Mouse (Mus musculus): ENCODE measurements around the gene Spsb2. TPM values are rescaled to one million over a fixed set of nuclear protein-coding genes. Genes with fewer than 3 reads are reported as not detected.

The Spsb2 gene
- total and polyA plus RNA-seq, 2 experiments from 2014 or later = 7.3 to 9.6 TPM

- H3K9me3 ChIP-seq (ENCODE audit: low read length) = no peaks in the 10 kb centered on the region
- H3K27me3 ChIP-seq (ENCODE audit: insufficient read depth, low read length) = no peaks in the 10 kb centered on the region
- H3K36me3 ChIP-seq (ENCODE audit: insufficient read depth, low read length) = 0 out of 2 replicates have a peak, but pooled peaks cover under 1% of the 10 kb centered on the region
- no peak overlapping the region for H3K4me3 ChIP-seq (ENCODE audit: low read length)
- no peaks in the 10 kb centered on the region for H3K4me1 ChIP-seq (ENCODE audit: insufficient read depth, low read length)
- WGBS = 70% methylated on average over 12 of the region's 12 CpGs
- H3K27ac ChIP-seq = no peak overlapping the region; the same call in 1 of the 2 replicates
- H3K9ac ChIP-seq (replicated peaks; ENCODE audit: low read length) = no peak overlapping the region
- no peak for DNase-seq (ENCODE audit: low spot score)
- ATAC-seq = no peak
- no peak overlapping the region for H3K4me2 ChIP-seq (ENCODE audit: low read depth, low read length)
- TF ChIP-seq CTCF (IDR thresholded peaks at IDR 0.05; ENCODE audit: low read depth) = no peak
Observed at GRCm38 (mm10) chr6:124854647-124855046, 46.2 kb downstream of the Spsb2 start.

- DNase-seq (ENCODE audit: low spot score) (peak; percentile 88), ATAC-seq (peak; percentile 73)
- peak overlapping the region; percentile 92 for H3K9ac ChIP-seq (replicated peaks; ENCODE audit: low read length)
- H3K4me1 ChIP-seq (ENCODE audit: insufficient read depth, low read length) = peaks cover 6% of the 10 kb centered on the region; the same call in 1 of the 2 replicates
- TF ChIP-seq CTCF (IDR thresholded peaks at IDR 0.05; ENCODE audit: low read depth) = no peak
- peak overlapping the region; percentile 70 for H3K4me3 ChIP-seq (ENCODE audit: low read length)
- H3K4me2 ChIP-seq (ENCODE audit: low read depth, low read length) = peak overlapping the region; percentile 93
- 7% methylated on average over 14 of the region's 14 CpGs for WGBS
- H3K9me3 ChIP-seq (ENCODE audit: low read length) = no peaks in the 10 kb centered on the region
- H3K27ac ChIP-seq = peak overlapping the region; percentile 98
- H3K27me3 ChIP-seq (ENCODE audit: insufficient read depth, low read length) = no peaks in the 10 kb centered on the region
- H3K36me3 ChIP-seq (ENCODE audit: insufficient read depth, low read length) = no peaks in the 10 kb centered on the region
Observed at GRCm38 (mm10) chr6:124856321-124856720, 47.9 kb downstream of the Spsb2 start.

GRCm38 (mm10) chr6:124856916-124857839 is 48.7 kb downstream of the Spsb2 start, which contains the start of gene P3h3:
Gene P3h3, minus strand, starts transcription at chr6:124857752.
- ATAC-seq (peak; percentile 88), DNase-seq (ENCODE audit: low spot score) (peak; percentile 93)
- no peaks in the 10 kb centered on the region for H3K9me3 ChIP-seq (ENCODE audit: low read length)
- peak; percentile 81 for TF ChIP-seq CTCF (IDR thresholded peaks at IDR 0.05; ENCODE audit: low read depth)
- peak within 1 kb of the TSS; percentile 70 for H3K4me3 ChIP-seq (ENCODE audit: low read length)
- WGBS = under 1% methylated on average over 83 of the region's 86 CpGs
- H3K36me3 ChIP-seq (ENCODE audit: insufficient read depth, low read length) = no peaks in the 10 kb centered on the region
- H3K4me2 ChIP-seq (ENCODE audit: low read depth, low read length) = peak within 1 kb of the TSS; percentile 93
- peak within 1 kb of the TSS; percentile 92 for H3K9ac ChIP-seq (replicated peaks; ENCODE audit: low read length)
- no peaks in the 10 kb centered on the region for H3K27me3 ChIP-seq (ENCODE audit: insufficient read depth, low read length)
- peaks cover 13% of the 10 kb centered on the region for H3K4me1 ChIP-seq (ENCODE audit: insufficient read depth, low read length)
- H3K27ac ChIP-seq = peak within 1 kb of the TSS; percentile 98

GRCm38 (mm10) chr6:124857840-124858530 is 49.5 kb downstream of the Spsb2 start:
- Histone ChIP-seq H3K27me3 (ENCODE audit: insufficient read depth, low read length) (no peaks in the 10 kb centered on the region), H3K4me1 (ENCODE audit: insufficient read depth, low read length) (peaks cover 20% of the 10 kb centered on the region), H3K9ac (replicated peaks; ENCODE audit: low read length) (peak overlapping the region; percentile 21; the same call in 1 of the 2 replicates), H3K27ac (peak overlapping the region; percentile 98), H3K36me3 (ENCODE audit: insufficient read depth, low read length) (no peaks in the 10 kb centered on the region), H3K9me3 (ENCODE audit: low read length) (no peaks in the 10 kb centered on the region), H3K4me2 (ENCODE audit: low read depth, low read length) (peak overlapping the region; percentile 93), H3K4me3 (ENCODE audit: low read length) (peak overlapping the region; percentile 70)
- ATAC-seq (no peak), DNase-seq (ENCODE audit: low spot score) (no peak)
- 23% methylated on average over 26 of the region's 26 CpGs for WGBS
- TF ChIP-seq CTCF (IDR thresholded peaks at IDR 0.05; ENCODE audit: low read depth) = no peak

GRCm38 (mm10) chr6:124858561-124859318 is 50.3 kb downstream of the Spsb2 start:
- Histone ChIP-seq H3K27ac (peak overlapping the region; percentile 98; the same call in 1 of the 2 replicates), H3K4me2 (ENCODE audit: low read depth, low read length) (no peak overlapping the region)
- 80% methylated on average over 28 of the region's 28 CpGs for WGBS

GRCm38 (mm10) chr6:124859725-124860124 is 51.3 kb downstream of the Spsb2 start:
- Histone ChIP-seq H3K4me1 (ENCODE audit: insufficient read depth, low read length) (peaks cover 24% of the 10 kb centered on the region), H3K4me2 (ENCODE audit: low read depth, low read length) (no peak overlapping the region), H3K4me3 (ENCODE audit: low read length) (no peak overlapping the region), H3K27me3 (ENCODE audit: insufficient read depth, low read length) (no peaks in the 10 kb centered on the region), H3K36me3 (ENCODE audit: insufficient read depth, low read length) (no peaks in the 10 kb centered on the region), H3K9ac (replicated peaks; ENCODE audit: low read length) (no peak overlapping the region), H3K9me3 (ENCODE audit: low read length) (no peaks in the 10 kb centered on the region), H3K27ac (peak overlapping the region; percentile 42)
- ATAC-seq (peak; percentile 8), DNase-seq (ENCODE audit: low spot score) (peak; percentile 90)
- TF ChIP-seq CTCF (IDR thresholded peaks at IDR 0.05; ENCODE audit: low read depth) = peak; percentile 91
- WGBS = 6% methylated on average over 12 of the region's 12 CpGs

More at GRCm38 (mm10) chr6:124858561-124859318, 50.3 kb downstream of the Spsb2 start:
- Histone ChIP-seq H3K27me3 (ENCODE audit: insufficient read depth, low read length) (no peaks in the 10 kb centered on the region), H3K9me3 (ENCODE audit: low read length) (no peaks in the 10 kb centered on the region), H3K9ac (replicated peaks; ENCODE audit: low read length) (peak overlapping the region; percentile 21; the same call in 1 of the 2 replicates), H3K4me3 (ENCODE audit: low read length) (no peak overlapping the region), H3K36me3 (ENCODE audit: insufficient read depth, low read length) (no peaks in the 10 kb centered on the region), H3K4me1 (ENCODE audit: insufficient read depth, low read length) (peaks cover 23% of the 10 kb centered on the region)
- DNase-seq (ENCODE audit: low spot score) (no peak), ATAC-seq (no peak)
- no peak for TF ChIP-seq CTCF (IDR thresholded peaks at IDR 0.05; ENCODE audit: low read depth)

Other genes with a start within 250 kb of the Spsb2 start
- gene C1rb, start 238.4 kb upstream of the Spsb2 start, total RNA-seq (2014; rRNA removed) = not detected in 2 replicates
- 0.09 TPM in 1 of 2 replicates, not detected in the other for gene C1rb, start 238.4 kb upstream of the Spsb2 start, polyA plus RNA-seq (2015; fragmentation: Nextera tagmentation; extraction: Ambion mirVana)
- gene C1s2, start 172.6 kb upstream of the Spsb2 start, total RNA-seq (2014; rRNA removed) = not detected in 2 replicates
- 0.13 and 0.18 TPM in 2 replicates for gene C1s2, start 172.6 kb upstream of the Spsb2 start, polyA plus RNA-seq (2015; fragmentation: Nextera tagmentation; extraction: Ambion mirVana)
- gene Lpcat3, start 145.6 kb upstream of the Spsb2 start, total RNA-seq (2014; rRNA removed) = 32.0 and 48.5 TPM in 2 replicates
- 49.5 and 53.3 TPM in 2 replicates for gene Lpcat3, start 145.6 kb upstream of the Spsb2 start, polyA plus RNA-seq (2015; fragmentation: Nextera tagmentation; extraction: Ambion mirVana)
- 75.8 and 102 TPM in 2 replicates for gene Emg1, start 96.5 kb upstream of the Spsb2 start, total RNA-seq (2014; rRNA removed)
- gene Emg1, start 96.5 kb upstream of the Spsb2 start, polyA plus RNA-seq (2015; fragmentation: Nextera tagmentation; extraction: Ambion mirVana) = 100 and 102 TPM in 2 replicates
- 218 and 223 TPM in 2 replicates for gene Phb2, start 96.3 kb upstream of the Spsb2 start, total RNA-seq (2014; rRNA removed)
- 267 and 270 TPM in 2 replicates for gene Phb2, start 96.3 kb upstream of the Spsb2 start, polyA plus RNA-seq (2015; fragmentation: Nextera tagmentation; extraction: Ambion mirVana)
- 3.8 and 3.9 TPM in 2 replicates for gene Ptpn6, start 69.9 kb upstream of the Spsb2 start, total RNA-seq (2014; rRNA removed)
- 4.3 and 4.8 TPM in 2 replicates for gene Ptpn6, start 69.9 kb upstream of the Spsb2 start, polyA plus RNA-seq (2015; fragmentation: Nextera tagmentation; extraction: Ambion mirVana)
- 212 and 236 TPM in 2 replicates for gene Grcc10, start 67.3 kb upstream of the Spsb2 start, total RNA-seq (2014; rRNA removed)
- gene Grcc10, start 67.3 kb upstream of the Spsb2 start, polyA plus RNA-seq (2015; fragmentation: Nextera tagmentation; extraction: Ambion mirVana) = 643 and 649 TPM in 2 replicates
- gene Gm45234, start 52.6 kb upstream of the Spsb2 start, total RNA-seq (2014; rRNA removed) = 0.26 TPM in 1 of 2 replicates, not detected in the other
- gene Gm45234, start 52.6 kb upstream of the Spsb2 start, polyA plus RNA-seq (2015; fragmentation: Nextera tagmentation; extraction: Ambion mirVana) = not detected in 2 replicates
- 19.1 and 23.7 TPM in 2 replicates for gene Atn1, start 52.1 kb upstream of the Spsb2 start, total RNA-seq (2014; rRNA removed)
- 19.9 and 21.3 TPM in 2 replicates for gene Atn1, start 52.1 kb upstream of the Spsb2 start, polyA plus RNA-seq (2015; fragmentation: Nextera tagmentation; extraction: Ambion mirVana)
- 281 and 357 TPM in 2 replicates for gene Eno2, start 39.0 kb upstream of the Spsb2 start, total RNA-seq (2014; rRNA removed)
- 213 and 216 TPM in 2 replicates for gene Eno2, start 39.0 kb upstream of the Spsb2 start, polyA plus RNA-seq (2015; fragmentation: Nextera tagmentation; extraction: Ambion mirVana)
- 6.7 and 9.2 TPM in 2 replicates for gene Lrrc23, start 28.9 kb upstream of the Spsb2 start, total RNA-seq (2014; rRNA removed)
- 5.4 and 8.7 TPM in 2 replicates for gene Lrrc23, start 28.9 kb upstream of the Spsb2 start, polyA plus RNA-seq (2015; fragmentation: Nextera tagmentation; extraction: Ambion mirVana)
- gene Tpi1, start 5.6 kb downstream of the Spsb2 start, total RNA-seq (2014; rRNA removed) = 506 and 525 TPM in 2 replicates
- gene Tpi1, start 5.6 kb downstream of the Spsb2 start, polyA plus RNA-seq (2015; fragmentation: Nextera tagmentation; extraction: Ambion mirVana) = 515 and 534 TPM in 2 replicates
- gene Usp5, start 20.8 kb downstream of the Spsb2 start, total RNA-seq (2014; rRNA removed) = 222 and 233 TPM in 2 replicates
- gene Usp5, start 20.8 kb downstream of the Spsb2 start, polyA plus RNA-seq (2015; fragmentation: Nextera tagmentation; extraction: Ambion mirVana) = 182 and 189 TPM in 2 replicates
- gene Cdca3, start 20.9 kb downstream of the Spsb2 start, total RNA-seq (2014; rRNA removed) = 34.7 and 39.9 TPM in 2 replicates
- gene Cdca3, start 20.9 kb downstream of the Spsb2 start, polyA plus RNA-seq (2015; fragmentation: Nextera tagmentation; extraction: Ambion mirVana) = 40.9 and 47.3 TPM in 2 replicates
- 0.68 and 0.72 TPM in 2 replicates for gene Gnb3, start 31.6 kb downstream of the Spsb2 start, total RNA-seq (2014; rRNA removed)
- 1.6 and 2.2 TPM in 2 replicates for gene Gnb3, start 31.6 kb downstream of the Spsb2 start, polyA plus RNA-seq (2015; fragmentation: Nextera tagmentation; extraction: Ambion mirVana)
- gene P3h3, start 49.1 kb downstream of the Spsb2 start, total RNA-seq (2014; rRNA removed) = 71.3 and 79.5 TPM in 2 replicates
- 11.3 and 12.0 TPM in 2 replicates for gene P3h3, start 49.1 kb downstream of the Spsb2 start, polyA plus RNA-seq (2015; fragmentation: Nextera tagmentation; extraction: Ambion mirVana)
- 193 and 194 TPM in 2 replicates for gene Gpr162, start 55.3 kb downstream of the Spsb2 start, total RNA-seq (2014; rRNA removed)
- 30.1 and 31.9 TPM in 2 replicates for gene Gpr162, start 55.3 kb downstream of the Spsb2 start, polyA plus RNA-seq (2015; fragmentation: Nextera tagmentation; extraction: Ambion mirVana)
- gene Cd4, start 79.6 kb downstream of the Spsb2 start, total RNA-seq (2014; rRNA removed) = 0.05 TPM in 1 of 2 replicates, not detected in the other
- 0.13 and 0.18 TPM in 2 replicates for gene Cd4, start 79.6 kb downstream of the Spsb2 start, polyA plus RNA-seq (2015; fragmentation: Nextera tagmentation; extraction: Ambion mirVana)
- 1.8 and 2.2 TPM in 2 replicates for gene Lag3, start 103.0 kb downstream of the Spsb2 start, total RNA-seq (2014; rRNA removed)
- 3.3 and 3.6 TPM in 2 replicates for gene Lag3, start 103.0 kb downstream of the Spsb2 start, polyA plus RNA-seq (2015; fragmentation: Nextera tagmentation; extraction: Ambion mirVana)
- 913 and 1,024 TPM in 2 replicates for gene Ptms, start 111.4 kb downstream of the Spsb2 start, total RNA-seq (2014; rRNA removed)
- 767 and 773 TPM in 2 replicates for gene Ptms, start 111.4 kb downstream of the Spsb2 start, polyA plus RNA-seq (2015; fragmentation: Nextera tagmentation; extraction: Ambion mirVana)
- gene Mlf2, start 122.7 kb downstream of the Spsb2 start, total RNA-seq (2014; rRNA removed) = 639 and 964 TPM in 2 replicates
- 618 and 628 TPM in 2 replicates for gene Mlf2, start 122.7 kb downstream of the Spsb2 start, polyA plus RNA-seq (2015; fragmentation: Nextera tagmentation; extraction: Ambion mirVana)
- gene Cops7a, start 156.9 kb downstream of the Spsb2 start, total RNA-seq (2014; rRNA removed) = 113 and 146 TPM in 2 replicates
- 97.1 and 101 TPM in 2 replicates for gene Cops7a, start 156.9 kb downstream of the Spsb2 start, polyA plus RNA-seq (2015; fragmentation: Nextera tagmentation; extraction: Ambion mirVana)
- 24.1 and 32.9 TPM in 2 replicates for gene Pianp, start 188.0 kb downstream of the Spsb2 start, total RNA-seq (2014; rRNA removed)
- gene Pianp, start 188.0 kb downstream of the Spsb2 start, polyA plus RNA-seq (2015; fragmentation: Nextera tagmentation; extraction: Ambion mirVana) = 58.9 and 65.4 TPM in 2 replicates
- 37.3 and 38.6 TPM in 2 replicates for gene Zfp384, start 200.5 kb downstream of the Spsb2 start, total RNA-seq (2014; rRNA removed)
- gene Zfp384, start 200.5 kb downstream of the Spsb2 start, polyA plus RNA-seq (2015; fragmentation: Nextera tagmentation; extraction: Ambion mirVana) = 10.3 and 11.6 TPM in 2 replicates
- gene Ing4, start 231.1 kb downstream of the Spsb2 start, total RNA-seq (2014; rRNA removed) = 60.7 and 78.3 TPM in 2 replicates
- 97.6 and 102 TPM in 2 replicates for gene Ing4, start 231.1 kb downstream of the Spsb2 start, polyA plus RNA-seq (2015; fragmentation: Nextera tagmentation; extraction: Ambion mirVana)
- gene Acrbp, start 241.0 kb downstream of the Spsb2 start, total RNA-seq (2014; rRNA removed) = 10.5 and 17.3 TPM in 2 replicates
- gene Acrbp, start 241.0 kb downstream of the Spsb2 start, polyA plus RNA-seq (2015; fragmentation: Nextera tagmentation; extraction: Ambion mirVana) = 12.2 and 17.5 TPM in 2 replicates